Mouse (Mus musculus) kidney, postnatal 14 days (tissue): Measurements from ENCODE around the gene Mrpl57.

Experiments used
- DNase-seq: peaks from one replicate; pipeline ENCODE4 v3.0.0; 2022; ENCODE audit warnings: mixed read lengths

Mrpl57 gene

GRCm38 (mm10) chr14:57861987-57862412 is 36.0 kb downstream of the Mrpl57 start:
- no peak for DNase-seq

- DNase-seq: no peak
These were observed 37.1 kb downstream of the Mrpl57 start for GRCm38 (mm10) chr14:57863129-57863528.

- DNase-seq: no peak
These were observed 39.2 kb downstream of the Mrpl57 start for GRCm38 (mm10) chr14:57865256-57865655.

- no peak for DNase-seq
These were observed 40.7 kb downstream of the Mrpl57 start for GRCm38 (mm10) chr14:57866676-57867276.

- DNase-seq: no peak
These were observed 51.9 kb downstream of the Mrpl57 start for GRCm38 (mm10) chr14:57877921-57878320.
